Mouse (Mus musculus): ENCODE data around the gene Kctd11.

Kctd11 gene

DNA sequence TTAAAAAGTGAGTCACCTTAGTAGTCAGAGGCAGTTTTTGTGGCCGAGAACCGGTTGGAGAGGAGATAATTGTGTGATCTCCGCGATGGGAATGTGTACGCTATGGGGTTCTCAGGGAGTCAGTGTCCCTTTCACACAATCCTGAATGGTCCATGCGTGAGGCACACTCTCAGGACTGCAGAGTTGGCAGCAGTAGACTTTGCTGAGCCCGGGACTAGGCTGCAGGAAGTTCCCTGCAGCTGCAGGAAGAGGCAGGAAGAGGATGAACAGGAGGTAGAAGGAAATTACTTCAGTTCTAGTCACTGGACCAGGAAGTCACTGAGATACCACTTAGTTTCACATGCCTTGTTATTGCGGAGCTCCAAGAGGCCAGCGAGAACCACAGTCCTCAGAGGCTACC lies 32.1 kb downstream of the Kctd11 start:
- no peak for DNase-seq (ENCODE audit: low read depth, low spot score)

DNA sequence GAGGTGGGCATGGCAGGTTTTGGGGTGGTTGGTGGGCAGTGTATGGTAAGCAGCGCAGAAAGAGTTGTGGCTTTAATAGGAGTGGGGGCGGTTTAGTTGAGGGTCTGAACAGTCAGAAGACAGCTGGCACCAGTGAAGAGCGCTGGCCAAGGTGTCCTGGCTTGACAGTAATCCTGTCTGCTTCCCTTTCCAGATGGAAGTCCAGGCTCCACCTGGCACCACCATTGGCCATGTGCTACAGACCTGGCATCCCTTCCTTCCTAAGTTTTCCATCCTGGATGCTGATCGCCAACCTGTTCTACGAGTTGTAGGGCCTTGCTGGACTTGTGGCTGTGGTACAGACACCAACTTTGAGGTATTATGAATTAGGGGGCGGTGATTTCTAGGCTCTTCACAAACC lies 33.2 kb downstream of the Kctd11 start:
- DNase-seq (ENCODE audit: low read depth, low spot score): no peak

DNA sequence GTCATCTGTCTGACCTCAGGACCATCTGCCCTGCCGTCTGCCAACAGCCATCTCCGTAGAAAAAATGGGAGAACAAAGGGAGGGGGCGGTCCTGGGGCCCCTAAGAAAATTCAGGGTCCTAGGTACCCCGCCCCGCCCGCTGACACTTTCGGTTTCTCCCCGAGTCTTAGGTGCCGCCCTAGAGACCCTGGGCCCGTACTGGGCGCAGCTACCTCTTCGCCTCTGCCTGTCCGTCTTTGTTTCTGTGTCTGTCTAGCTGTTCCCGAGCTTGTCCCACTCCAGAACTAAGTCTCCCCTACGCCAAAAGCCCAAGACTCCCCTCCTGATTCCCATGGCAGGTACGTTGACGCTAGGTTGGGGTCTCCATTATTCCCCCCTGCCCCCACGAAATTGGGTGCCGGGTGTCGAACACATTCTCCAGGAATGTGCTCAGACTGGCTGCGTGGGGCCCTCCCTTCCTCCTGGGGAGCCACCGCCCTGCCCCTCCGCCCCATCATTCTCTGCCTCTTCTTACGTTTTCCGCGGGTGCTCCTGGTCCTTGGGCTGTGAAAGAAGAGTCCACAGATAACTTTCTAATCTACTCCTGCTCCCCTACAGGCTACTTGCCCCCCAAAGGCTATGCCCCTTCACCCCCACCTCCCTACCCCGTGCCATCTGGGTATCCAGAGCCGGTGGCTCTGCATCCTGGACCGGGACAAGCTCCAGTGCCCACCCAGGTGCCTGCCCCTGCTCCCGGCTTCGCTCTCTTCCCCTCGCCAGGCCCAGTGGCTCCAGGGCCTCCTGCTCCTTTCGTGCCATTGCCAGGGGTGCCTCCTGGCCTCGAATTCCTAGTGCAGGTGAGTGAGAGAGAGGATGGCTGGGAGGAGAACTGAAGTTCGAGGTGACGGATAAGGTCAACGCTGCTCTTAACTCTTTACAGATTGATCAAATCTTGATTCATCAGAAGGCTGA lies 34.2 kb downstream of the Kctd11 start:
- DNase-seq (ENCODE audit: low read depth, low spot score): no peak

DNA sequence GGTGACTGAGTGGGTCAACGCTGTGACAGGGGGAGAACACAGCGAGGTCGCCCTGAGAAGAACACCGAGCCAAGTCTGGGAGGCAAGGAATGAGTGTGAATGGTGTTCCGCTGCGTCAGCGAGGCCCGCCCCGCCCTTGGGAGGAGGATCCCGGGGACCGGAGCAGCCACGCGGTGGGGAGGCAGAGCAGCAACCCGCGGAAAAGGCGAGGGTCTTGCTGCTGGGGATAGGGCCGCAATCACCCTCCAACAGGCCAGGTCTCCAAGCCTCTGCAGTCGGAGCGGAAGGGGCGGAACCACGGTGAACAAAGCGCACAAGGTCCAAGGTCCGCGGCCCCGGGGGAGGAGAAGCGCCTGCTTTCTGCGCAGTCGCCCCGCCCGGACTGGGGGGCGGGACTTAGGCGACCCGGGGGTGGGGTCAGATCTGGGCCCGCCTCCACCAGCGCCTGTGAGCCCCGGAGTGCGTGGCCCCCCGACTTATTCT lies 35.0 kb downstream of the Kctd11 start, which contains the start of gene Plscr3:
Plscr3 (plus strand) TSS at position 179 of the 483 bp plus-strand sequence.
- peak; percentile 60 for DNase-seq (ENCODE audit: low read depth, low spot score)

DNA sequence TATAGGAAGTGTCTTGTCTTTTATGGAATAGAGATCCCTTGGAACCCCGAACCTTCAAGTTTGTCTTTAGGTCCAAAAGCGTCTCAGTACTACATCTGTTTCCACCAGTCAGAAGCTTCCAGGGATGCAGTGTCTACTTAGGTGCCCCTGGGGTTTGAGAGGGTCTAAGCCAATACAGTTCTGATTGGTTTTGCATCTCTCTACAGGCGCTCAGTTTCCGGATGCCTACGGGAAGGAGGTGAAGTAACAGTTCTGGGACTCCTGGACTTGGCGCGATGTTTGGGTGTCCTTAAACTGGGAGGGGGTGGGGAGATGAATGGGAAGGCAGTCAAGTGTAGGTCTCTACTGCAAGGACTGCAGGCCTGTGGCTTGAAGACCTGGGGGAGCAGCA lies 42.5 kb downstream of the Kctd11 start:
- no peak for DNase-seq (ENCODE audit: low read depth, low spot score)

DNA sequence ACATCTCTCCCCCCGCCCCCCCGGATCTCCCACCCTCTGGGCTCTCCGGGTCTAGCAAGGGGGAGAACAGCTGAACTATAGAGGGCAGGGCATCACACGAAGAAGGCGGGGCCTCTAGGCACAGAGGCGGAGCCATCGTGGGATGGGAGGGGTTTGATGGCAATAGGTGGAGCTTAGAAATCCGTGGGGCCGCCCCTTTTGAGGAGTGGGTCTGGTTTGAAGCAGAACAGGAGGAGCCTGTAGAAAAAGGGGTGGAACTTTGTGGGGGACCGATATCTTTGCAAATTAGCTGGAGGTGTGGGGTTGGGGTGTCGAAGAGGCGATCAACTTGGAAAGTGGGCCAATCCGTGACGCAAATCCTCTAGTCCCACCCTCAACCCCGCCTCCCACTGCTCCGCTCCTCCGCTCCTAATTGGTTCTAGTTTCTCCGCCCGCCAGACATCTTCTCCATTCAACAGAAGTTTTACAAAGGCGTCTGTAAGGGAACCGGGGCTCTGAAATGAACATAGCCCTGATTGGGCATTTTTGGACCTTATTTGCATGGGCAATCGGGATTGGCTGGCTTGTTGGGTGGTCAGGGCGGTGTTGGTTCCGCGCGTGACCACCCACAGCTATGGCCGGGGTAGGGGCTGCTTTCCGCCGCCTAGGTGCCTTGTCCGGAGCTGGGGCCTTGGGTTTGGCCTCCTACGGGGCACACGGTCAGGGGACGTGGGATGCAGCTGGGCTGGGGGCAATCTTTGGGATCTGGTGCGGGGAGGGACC lies 43.1 kb downstream of the Kctd11 start, which contains the start of gene Tmem256:
Tmem256 (plus strand) TSS at position 563 of the 762 bp plus-strand sequence.
- peak; percentile 99 for DNase-seq (ENCODE audit: low read depth, low spot score)

DNA sequence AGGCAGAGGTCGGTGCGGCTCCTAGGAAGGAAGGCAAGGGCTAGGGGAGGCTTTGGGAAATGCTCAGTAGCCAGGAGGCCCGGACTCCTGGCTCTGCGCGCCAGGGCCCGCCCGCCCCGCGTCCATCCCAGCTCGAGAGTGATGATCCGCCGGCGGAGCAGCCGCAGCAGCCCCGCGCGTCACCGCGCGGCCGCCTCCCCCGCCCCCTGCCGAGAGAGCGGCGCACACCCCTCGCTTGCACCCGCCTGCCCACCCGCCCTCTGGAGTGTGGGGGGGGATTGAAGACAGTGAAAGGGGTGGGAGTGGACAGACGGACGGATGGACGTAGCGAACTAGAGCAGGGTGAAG lies 43.6 kb downstream of the Kctd11 start, which contains the start of gene Nlgn2:
Nlgn2 (minus strand) TSS at position 181 of the 348 bp plus-strand sequence.
- DNase-seq (ENCODE audit: low read depth, low spot score): no peak

DNA sequence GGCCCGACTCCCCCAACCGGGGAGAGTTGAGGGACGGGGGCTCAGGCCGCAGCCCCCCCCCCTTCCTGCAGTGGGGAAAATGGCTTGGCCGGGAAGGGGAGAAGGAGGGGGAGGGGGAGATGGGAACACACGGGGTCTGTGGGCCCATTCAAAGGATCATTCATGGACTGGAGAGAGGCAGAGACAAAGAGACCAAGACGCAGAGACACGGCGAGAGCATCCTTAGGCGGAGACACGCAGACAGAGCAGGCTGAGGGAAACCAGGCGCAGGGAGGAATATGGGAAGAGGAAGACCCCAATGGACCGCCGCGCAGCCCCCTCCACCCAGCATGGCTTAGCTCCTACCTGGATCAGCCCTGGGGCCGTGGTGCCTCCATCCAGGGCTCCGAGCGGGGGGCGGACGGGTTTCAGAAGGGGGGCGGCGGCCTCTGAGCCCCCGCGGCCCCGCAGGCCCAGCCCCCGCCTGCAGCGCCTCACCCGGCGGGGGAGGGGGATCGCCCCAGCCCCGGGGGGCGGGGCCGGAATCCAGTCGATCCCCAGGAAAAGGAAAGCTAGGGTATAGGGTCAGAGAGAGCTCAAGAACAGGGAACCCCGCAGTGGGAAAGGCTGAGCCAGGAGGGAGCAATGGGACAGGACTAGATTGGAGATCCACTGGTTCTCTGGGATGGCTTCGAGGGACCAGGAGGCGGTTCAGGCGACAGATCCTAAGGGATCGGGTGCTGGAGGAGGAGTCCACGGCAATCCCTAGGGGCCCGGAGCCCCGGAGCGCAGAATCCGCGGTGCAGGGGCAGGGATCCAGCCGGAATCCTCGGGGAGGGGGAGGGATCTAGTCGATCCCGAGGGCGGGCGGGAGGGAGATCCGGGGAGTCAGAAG lies 44.3 kb downstream of the Kctd11 start:
- no peak for DNase-seq (ENCODE audit: low read depth, low spot score)

DNA sequence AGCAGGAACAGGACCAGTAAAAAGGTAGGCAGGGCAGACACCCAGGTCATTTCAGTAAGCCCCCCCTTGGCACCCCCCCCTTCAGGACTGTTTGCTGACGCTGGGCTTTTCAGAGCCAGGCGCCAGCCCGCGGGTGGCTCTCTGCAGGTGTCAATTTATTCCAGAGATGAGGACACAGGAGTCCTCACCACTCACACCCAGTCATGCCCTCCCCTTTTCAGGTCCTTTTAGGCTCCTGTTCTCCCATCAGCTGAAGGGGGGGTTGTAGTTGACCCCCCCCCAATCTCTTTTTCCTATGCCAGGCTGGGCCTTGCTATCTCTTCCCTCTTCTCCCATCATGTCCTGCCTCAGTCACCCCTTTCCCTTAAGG lies 45.3 kb downstream of the Kctd11 start:
- no peak for DNase-seq (ENCODE audit: low read depth, low spot score)

DNA sequence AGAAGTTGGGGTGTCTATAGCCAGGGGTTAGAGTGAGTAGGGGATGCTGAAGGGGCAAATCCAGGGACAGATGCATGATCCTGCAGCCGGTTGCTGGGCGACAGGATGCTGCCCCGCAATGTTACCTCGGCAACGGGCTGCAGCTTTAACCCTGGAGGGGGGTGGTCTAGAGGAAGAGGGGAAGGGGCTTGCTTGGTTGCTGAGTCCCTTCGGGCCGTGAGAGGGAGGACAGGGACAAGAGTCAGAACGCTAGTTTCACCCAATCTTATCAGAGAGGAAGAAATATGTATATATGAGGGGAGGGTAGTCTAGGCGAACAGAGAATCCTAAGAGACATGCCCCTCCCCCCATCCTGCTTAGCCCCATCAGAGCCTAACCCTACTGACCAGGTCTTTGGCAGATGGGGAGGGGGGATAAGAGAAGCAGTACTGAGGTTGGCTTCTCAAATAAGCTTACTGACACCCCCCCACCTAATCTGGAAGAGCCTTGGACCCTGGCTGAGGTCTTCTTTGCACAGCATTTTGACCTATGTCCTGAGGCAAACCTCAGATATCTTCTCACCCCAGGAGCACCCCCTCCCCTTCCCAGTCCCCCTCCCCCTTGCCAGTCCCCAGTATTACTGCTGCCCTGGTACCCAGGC lies 45.8 kb downstream of the Kctd11 start:
- no peak for DNase-seq (ENCODE audit: low read depth, low spot score)

DNA sequence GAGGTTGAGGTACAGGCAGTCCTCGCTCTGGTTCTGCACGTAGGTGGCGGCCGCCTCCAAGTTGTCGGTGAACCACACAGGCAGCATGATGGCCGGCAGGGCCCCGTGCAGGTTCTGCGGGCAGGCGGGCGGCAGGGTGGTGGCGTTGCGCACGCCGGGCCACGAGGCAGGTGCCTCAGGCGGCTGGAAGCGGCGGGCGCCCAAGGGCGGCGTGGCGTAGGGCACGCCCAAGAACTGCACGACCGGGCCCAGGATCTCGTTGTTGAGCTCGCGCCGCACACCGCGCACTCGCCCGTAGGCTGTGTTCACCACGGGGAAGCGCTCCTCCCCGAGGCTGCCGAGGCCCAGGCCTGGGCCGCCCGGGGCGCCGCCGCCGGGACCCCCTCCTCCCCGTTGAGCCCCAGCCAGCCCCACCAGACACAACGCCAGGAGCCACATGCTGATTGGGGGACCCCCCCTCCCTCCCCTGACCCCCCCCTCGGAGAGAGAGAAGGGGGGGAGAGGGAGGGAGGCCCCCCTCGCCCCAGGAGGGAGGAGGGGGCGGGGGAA lies 47.1 kb downstream of the Kctd11 start:
- DNase-seq (ENCODE audit: low read depth, low spot score): no peak

DNA sequence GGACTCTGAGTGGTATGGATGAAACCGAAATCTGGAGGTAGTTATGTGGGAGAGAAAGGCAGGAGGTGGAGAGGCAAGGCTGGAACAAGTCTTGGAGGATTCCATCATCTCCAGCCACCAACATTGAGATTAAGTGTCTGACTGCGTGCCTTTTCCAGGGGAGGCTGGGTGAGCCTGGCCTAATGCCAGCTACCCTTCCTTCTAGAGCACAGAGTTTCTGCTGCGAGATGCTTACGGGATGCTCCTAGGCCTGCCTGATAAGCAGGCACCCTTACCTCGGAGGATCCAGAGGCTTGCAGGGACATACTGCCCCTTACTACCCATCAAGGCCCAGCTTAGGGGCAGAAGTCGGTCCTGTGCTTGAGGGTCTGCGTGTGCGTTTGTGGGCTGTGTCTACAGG lies 47.7 kb downstream of the Kctd11 start:
- no peak for DNase-seq (ENCODE audit: low read depth, low spot score)

DNA sequence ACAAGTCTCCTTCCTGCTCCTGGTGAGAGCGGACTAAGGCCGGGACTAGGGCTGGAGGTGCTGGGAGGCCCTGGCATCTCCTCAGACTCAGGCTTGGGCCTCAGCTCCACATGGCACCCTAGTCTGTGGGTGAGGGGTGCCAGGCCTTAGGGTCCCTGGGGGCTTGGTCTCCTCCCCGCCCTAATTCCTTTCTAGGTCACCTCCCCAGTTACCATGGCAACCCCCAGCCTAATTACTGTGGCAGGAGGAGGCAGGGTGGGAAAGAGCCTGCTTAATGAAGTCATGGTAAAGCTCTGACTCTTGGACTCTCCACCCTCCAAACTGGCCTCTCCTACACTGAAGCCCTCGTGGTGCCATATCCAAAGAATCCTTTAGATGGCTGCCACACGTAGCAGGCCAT lies 52.4 kb downstream of the Kctd11 start:
- DNase-seq (ENCODE audit: low read depth, low spot score): no peak
